Mouse (Mus musculus): ENCODE measurements around the gene Arhgap28. TPM values are rescaled to one million over a fixed set of nuclear protein-coding genes. Genes with fewer than 3 reads are reported as not detected.
A peak's percentile ranks its signal among the peaks of the same experiment; 100 is the strongest.

The Arhgap28 gene
- polyA plus RNA-seq (2015; fragmentation: Nextera tagmentation; extraction: Ambion mirVana) = 3.8 and 3.9 TPM in 2 replicates

- H3K4me1 ChIP-seq (replicated peaks; ENCODE audit: control insufficient read depth, insufficient read depth, low read length) = 0 out of 2 replicates have a peak, but pooled peaks cover 6% of the 10 kb centered on the region
- ATAC-seq = peak; percentile 98
- no peaks in the 10 kb centered on the region for H3K27me3 ChIP-seq (replicated peaks; ENCODE audit: control insufficient read depth, insufficient read depth, low read length)
- H3K9me3 ChIP-seq (ENCODE audit: control insufficient read depth) = no peaks in the 10 kb centered on the region
- under 1% methylated on average over 65 of the region's 65 CpGs for WGBS
- peak within 1 kb of the TSS; percentile 57 for H3K9ac ChIP-seq (ENCODE audit: low read depth, low read length)
- H3K36me3 ChIP-seq (ENCODE audit: control insufficient read depth, insufficient read depth) = no peaks in the 10 kb centered on the region; the same call in 1 of the 2 replicates
- peak within 1 kb of the TSS; percentile 78 for H3K4me3 ChIP-seq (ENCODE audit: low read depth, low read length)
- no peak for TF ChIP-seq CTCF (IDR thresholded peaks at IDR 0.05; ENCODE audit: low read depth)
- peak within 1 kb of the TSS; percentile 74 for H3K27ac ChIP-seq (ENCODE audit: low read depth, low read length)
- peak within 1 kb of the TSS; percentile 85 for H3K4me2 ChIP-seq (replicated peaks; ENCODE audit: low read depth)
Observed at GRCm38 (mm10) chr17:68003741-68004560, at the start of gene Arhgap28. TSS of gene Arhgap28 (minus strand) at chr17:68004120.

GRCm38 (mm10) chr17:68046341-68046675 lies 42.4 kb upstream of the Arhgap28 start:
- no peak for ATAC-seq
- no peak for TF ChIP-seq CTCF (IDR thresholded peaks at IDR 0.05; ENCODE audit: low read depth)
- H3K27ac ChIP-seq (ENCODE audit: low read depth, low read length) = no peak overlapping the region

DNA sequence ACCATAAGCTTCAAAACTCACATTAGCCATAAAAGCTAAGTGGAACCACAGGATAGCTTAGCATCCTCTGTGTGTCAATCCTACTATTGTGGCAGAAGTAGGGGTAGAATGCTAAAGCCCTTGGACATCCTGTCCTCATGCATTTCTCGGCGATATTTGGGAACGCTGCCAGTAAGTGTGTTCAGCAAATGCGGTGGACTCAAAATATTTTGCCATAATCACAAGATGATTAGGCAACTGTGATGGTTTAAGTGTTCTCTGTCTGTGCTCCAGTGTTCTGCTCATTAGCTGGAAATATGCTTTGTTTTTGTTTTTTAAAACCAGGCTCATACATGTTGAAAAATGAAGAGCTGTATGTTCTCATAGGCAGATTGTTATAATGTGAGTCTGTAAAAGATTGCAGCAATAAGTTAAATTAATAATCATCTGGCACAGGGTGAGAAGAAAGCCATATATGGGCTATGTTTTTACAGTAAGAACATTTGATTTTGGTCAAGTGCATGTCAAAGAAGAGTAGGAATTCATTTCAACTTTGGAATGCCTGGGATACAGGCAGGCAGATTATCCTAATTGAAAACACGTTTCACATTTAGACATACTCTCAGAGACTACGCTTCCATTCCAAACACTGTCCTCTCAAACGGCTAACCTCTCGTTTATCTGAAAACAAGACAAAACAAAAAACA lies 41.9 kb upstream of the Arhgap28 start:
- no peak overlapping the region for H3K4me2 ChIP-seq (replicated peaks; ENCODE audit: low read depth)
- H3K4me1 ChIP-seq (replicated peaks; ENCODE audit: control insufficient read depth, insufficient read depth, low read length) = no peaks in the 10 kb centered on the region
- no peak for ATAC-seq
- no peak for TF ChIP-seq CTCF (IDR thresholded peaks at IDR 0.05; ENCODE audit: low read depth)
- no peaks in the 10 kb centered on the region for H3K36me3 ChIP-seq (ENCODE audit: control insufficient read depth, insufficient read depth)
- WGBS = 57% methylated on average over 8 of the region's 8 CpGs
- H3K9ac ChIP-seq (ENCODE audit: low read depth, low read length) = no peak overlapping the region
- H3K27me3 ChIP-seq (replicated peaks; ENCODE audit: control insufficient read depth, insufficient read depth, low read length) = no peaks in the 10 kb centered on the region
- no peaks in the 10 kb centered on the region for H3K9me3 ChIP-seq (ENCODE audit: control insufficient read depth)
- H3K27ac ChIP-seq (ENCODE audit: low read depth, low read length) = no peak overlapping the region
- no peak overlapping the region for H3K4me3 ChIP-seq (ENCODE audit: low read depth, low read length)

More at GRCm38 (mm10) chr17:68046341-68046675, 42.4 kb upstream of the Arhgap28 start:
- 75% methylated on average over 7 of the region's 7 CpGs for WGBS
- Histone ChIP-seq H3K4me2 (replicated peaks; ENCODE audit: low read depth) (no peak overlapping the region), H3K27me3 (replicated peaks; ENCODE audit: control insufficient read depth, insufficient read depth, low read length) (no peaks in the 10 kb centered on the region), H3K4me1 (replicated peaks; ENCODE audit: control insufficient read depth, insufficient read depth, low read length) (no peaks in the 10 kb centered on the region), H3K9ac (ENCODE audit: low read depth, low read length) (no peak overlapping the region), H3K36me3 (ENCODE audit: control insufficient read depth, insufficient read depth) (no peaks in the 10 kb centered on the region), H3K9me3 (ENCODE audit: control insufficient read depth) (no peaks in the 10 kb centered on the region), H3K4me3 (ENCODE audit: low read depth, low read length) (no peak overlapping the region)

DNA sequence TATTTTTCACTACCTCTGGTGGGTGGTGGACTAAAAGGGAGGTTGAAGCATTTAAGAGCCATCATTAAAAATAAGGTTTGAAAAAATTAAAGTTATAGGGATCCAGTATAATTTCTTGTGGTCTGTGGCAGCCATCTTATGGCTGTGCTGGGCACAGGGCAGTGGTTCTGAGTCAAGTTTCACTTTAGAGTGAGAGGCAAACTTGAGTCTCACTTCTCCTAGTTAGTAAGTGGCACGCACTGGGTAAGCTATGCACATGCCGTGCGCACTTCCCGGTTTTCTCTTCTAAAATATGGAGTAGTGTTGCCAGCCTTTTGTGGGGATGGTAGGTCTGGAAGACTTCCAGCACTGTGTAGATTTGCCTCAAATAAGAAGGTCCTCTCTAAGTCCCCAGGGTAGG lies 38.5 kb upstream of the Arhgap28 start:
- WGBS = 95% methylated on average over 4 of the region's 4 CpGs
- no peaks in the 10 kb centered on the region for H3K9me3 ChIP-seq (ENCODE audit: control insufficient read depth)
- H3K9ac ChIP-seq (ENCODE audit: low read depth, low read length) = no peak overlapping the region
- no peaks in the 10 kb centered on the region for H3K4me1 ChIP-seq (replicated peaks; ENCODE audit: control insufficient read depth, insufficient read depth, low read length)
- no peak overlapping the region for H3K27ac ChIP-seq (ENCODE audit: low read depth, low read length)
- no peak overlapping the region for H3K4me3 ChIP-seq (ENCODE audit: low read depth, low read length)
- no peak for TF ChIP-seq CTCF (IDR thresholded peaks at IDR 0.05; ENCODE audit: low read depth)
- H3K36me3 ChIP-seq (ENCODE audit: control insufficient read depth, insufficient read depth) = no peaks in the 10 kb centered on the region
- no peak for ATAC-seq
- no peaks in the 10 kb centered on the region for H3K27me3 ChIP-seq (replicated peaks; ENCODE audit: control insufficient read depth, insufficient read depth, low read length)
- H3K4me2 ChIP-seq (replicated peaks; ENCODE audit: low read depth) = no peak overlapping the region

DNA sequence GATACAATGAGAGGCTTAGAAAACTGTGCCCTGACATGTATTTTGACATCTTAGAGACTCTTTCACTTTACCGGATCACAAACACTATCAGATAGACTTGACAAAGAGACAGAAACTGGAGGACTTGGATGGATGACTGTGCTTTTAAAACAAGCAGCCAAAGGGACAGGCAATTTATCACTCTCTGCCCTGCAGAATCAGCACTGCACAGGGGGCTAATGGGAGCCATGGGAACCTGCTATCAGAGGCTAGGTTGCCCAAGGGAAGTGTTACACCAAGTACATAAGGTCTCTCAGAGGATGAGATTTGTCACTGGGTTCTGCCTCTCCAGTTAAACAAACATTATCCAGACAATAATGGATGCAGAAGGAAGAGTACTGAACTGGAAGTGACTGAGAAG lies 33.1 kb upstream of the Arhgap28 start:
- no peaks in the 10 kb centered on the region for H3K9me3 ChIP-seq (ENCODE audit: control insufficient read depth)
- H3K9ac ChIP-seq (ENCODE audit: low read depth, low read length) = no peak overlapping the region
- no peaks in the 10 kb centered on the region for H3K4me1 ChIP-seq (replicated peaks; ENCODE audit: control insufficient read depth, insufficient read depth, low read length)
- no peak overlapping the region for H3K27ac ChIP-seq (ENCODE audit: low read depth, low read length)
- TF ChIP-seq CTCF (IDR thresholded peaks at IDR 0.05; ENCODE audit: low read depth) = no peak
- H3K27me3 ChIP-seq (replicated peaks; ENCODE audit: control insufficient read depth, insufficient read depth, low read length) = no peaks in the 10 kb centered on the region
- no peak overlapping the region for H3K4me2 ChIP-seq (replicated peaks; ENCODE audit: low read depth)
- no peak for ATAC-seq
- 54% methylated on average over 1 of the region's 1 CpGs for WGBS
- no peaks in the 10 kb centered on the region for H3K36me3 ChIP-seq (ENCODE audit: control insufficient read depth, insufficient read depth)
- H3K4me3 ChIP-seq (ENCODE audit: low read depth, low read length) = no peak overlapping the region

DNA sequence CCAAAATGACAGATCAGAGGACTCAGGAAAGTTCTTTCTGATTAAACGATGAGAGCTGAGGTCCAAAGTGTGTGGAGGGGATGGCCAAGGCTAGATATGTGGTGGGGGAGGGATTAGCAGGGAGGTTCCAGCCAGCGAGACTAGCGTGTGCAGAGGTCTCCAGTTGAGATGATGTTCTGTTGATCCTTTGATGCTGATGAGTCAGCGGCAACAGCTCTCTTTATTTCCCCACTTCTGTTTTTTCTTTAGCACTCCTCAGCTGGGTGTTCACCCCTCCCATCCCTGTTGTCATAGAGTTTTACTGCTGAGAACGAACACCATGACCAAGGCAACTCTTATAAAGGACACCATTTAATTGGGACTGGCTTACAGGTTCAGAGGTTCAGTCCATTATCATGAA lies 25.6 kb upstream of the Arhgap28 start:
- no peak for TF ChIP-seq CTCF (IDR thresholded peaks at IDR 0.05; ENCODE audit: low read depth)
- WGBS = 82% methylated on average over 5 of the region's 5 CpGs
- ATAC-seq = no peak

More for the DNA sequence above, 25.6 kb upstream of the Arhgap28 start:
- no peak overlapping the region for H3K27ac ChIP-seq (ENCODE audit: low read depth, low read length)
- no peak overlapping the region for H3K4me3 ChIP-seq (ENCODE audit: low read depth, low read length)
- H3K27me3 ChIP-seq (replicated peaks; ENCODE audit: control insufficient read depth, insufficient read depth, low read length) = no peaks in the 10 kb centered on the region
- H3K4me2 ChIP-seq (replicated peaks; ENCODE audit: low read depth) = no peak overlapping the region
- no peaks in the 10 kb centered on the region for H3K9me3 ChIP-seq (ENCODE audit: control insufficient read depth)
- no peaks in the 10 kb centered on the region for H3K36me3 ChIP-seq (ENCODE audit: control insufficient read depth, insufficient read depth)
- no peaks in the 10 kb centered on the region for H3K4me1 ChIP-seq (replicated peaks; ENCODE audit: control insufficient read depth, insufficient read depth, low read length)
- no peak overlapping the region for H3K9ac ChIP-seq (ENCODE audit: low read depth, low read length)
